Mouse (Mus musculus) frontal cortex, adult (tissue): ENCODE data around the gene Sec63.

Experiments used
- ATAC-seq: cut with Nextera tagmentation; 2 replicates; pipeline ENCODE4 v1.9.2; 2017; ENCODE audit warnings: mild to moderate bottlenecking, moderate library complexity, mixed read lengths; ENCODE audit not compliant: low TSS enrichment

Gene Sec63

GRCm38 (mm10) chr10:42862806-42863205, 101.5 kb downstream of the Sec63 start:
- no peak for ATAC-seq

- peak; percentile 79 for ATAC-seq
These were observed 102.5 kb downstream of the Sec63 start for GRCm38 (mm10) chr10:42863621-42864391.

GRCm38 (mm10) chr10:42864696-42865095, 103.4 kb downstream of the Sec63 start:
- ATAC-seq: 0 out of 2 replicates have a peak, but pooled peaks have one; percentile 1

- no peak for ATAC-seq
These were observed 107.1 kb downstream of the Sec63 start for GRCm38 (mm10) chr10:42868416-42868815.

GRCm38 (mm10) chr10:42869467-42869866, 108.2 kb downstream of the Sec63 start:
- no peak for ATAC-seq

GRCm38 (mm10) chr10:42872269-42873010, 111.1 kb downstream of the Sec63 start:
- ATAC-seq: no peak

- no peak for ATAC-seq
These were observed 111.8 kb downstream of the Sec63 start for GRCm38 (mm10) chr10:42873077-42873595.

GRCm38 (mm10) chr10:42876172-42876571, 114.9 kb downstream of the Sec63 start:
- no peak for ATAC-seq

GRCm38 (mm10) chr10:42879269-42879681, 118.0 kb downstream of the Sec63 start:
- ATAC-seq: no peak

- no peak for ATAC-seq
These were observed 118.4 kb downstream of the Sec63 start for GRCm38 (mm10) chr10:42879682-42880081.
